Mouse (Mus musculus): ENCODE data around the gene a. TPM values are rescaled to one million over a fixed set of nuclear protein-coding genes. Genes with fewer than 3 reads are reported as not detected.
A peak's percentile ranks its signal among the peaks of the same experiment; 100 is the strongest.

a gene
- polyA plus RNA-seq, 1 experiment from 2014 or later: 17.7 TPM

GRCm38 (mm10) chr2:155044542-155044941 lies 253.3 kb downstream of the a start:
- H3K4me2 ChIP-seq (ENCODE audit: low read depth, severe bottlenecking): no peak overlapping the region
- H3K36me3 ChIP-seq (ENCODE audit: control insufficient read depth, insufficient read depth, low read length): no peaks in the 10 kb centered on the region
- WGBS: 70% methylated on average over 3 of the region's 3 CpGs
- no peak overlapping the region for H3K9ac ChIP-seq (ENCODE audit: low read length)
- no peak for ATAC-seq (ENCODE audit: insufficient number of reproducible peaks, low FRiP score, low TSS enrichment, low read depth)
- DNase-seq (ENCODE audit: low spot score): no peak
- no peak overlapping the region for H3K27ac ChIP-seq (replicated peaks; ENCODE audit: low read depth, low read length)
- no peak overlapping the region for H3K4me3 ChIP-seq (ENCODE audit: low read depth, low read length)
- no peaks in the 10 kb centered on the region for H3K27me3 ChIP-seq (ENCODE audit: control insufficient read depth, insufficient read depth, low read length)
- peaks cover 9% of the 10 kb centered on the region; the same call in 1 of the 2 replicates for H3K4me1 ChIP-seq (ENCODE audit: control insufficient read depth, insufficient read depth, low read length)
- H3K9me3 ChIP-seq (ENCODE audit: control insufficient read depth, low read length): no peaks in the 10 kb centered on the region

GRCm38 (mm10) chr2:155045075-155045474 lies 253.9 kb downstream of the a start:
- 81% methylated on average over 3 of the region's 3 CpGs for WGBS
- H3K9ac ChIP-seq (ENCODE audit: low read length): no peak overlapping the region
- no peak overlapping the region for H3K27ac ChIP-seq (replicated peaks; ENCODE audit: low read depth, low read length)
- no peaks in the 10 kb centered on the region for H3K27me3 ChIP-seq (ENCODE audit: control insufficient read depth, insufficient read depth, low read length)
- H3K4me3 ChIP-seq (ENCODE audit: low read depth, low read length): no peak overlapping the region
- no peaks in the 10 kb centered on the region for H3K9me3 ChIP-seq (ENCODE audit: control insufficient read depth, low read length)
- ATAC-seq (ENCODE audit: insufficient number of reproducible peaks, low FRiP score, low TSS enrichment, low read depth) (no peak), DNase-seq (ENCODE audit: low spot score) (no peak)
- peaks cover 12% of the 10 kb centered on the region for H3K4me1 ChIP-seq (ENCODE audit: control insufficient read depth, insufficient read depth, low read length)
- no peak overlapping the region for H3K4me2 ChIP-seq (ENCODE audit: low read depth, severe bottlenecking)
- H3K36me3 ChIP-seq (ENCODE audit: control insufficient read depth, insufficient read depth, low read length): no peaks in the 10 kb centered on the region

GRCm38 (mm10) chr2:155046803-155047202 lies 255.6 kb downstream of the a start:
- H3K4me1 ChIP-seq (ENCODE audit: control insufficient read depth, insufficient read depth, low read length): peaks cover 17% of the 10 kb centered on the region
- ATAC-seq (ENCODE audit: insufficient number of reproducible peaks, low FRiP score, low TSS enrichment, low read depth): no peak
- no peak for DNase-seq (ENCODE audit: low spot score)
- H3K27me3 ChIP-seq (ENCODE audit: control insufficient read depth, insufficient read depth, low read length): no peaks in the 10 kb centered on the region
- H3K36me3 ChIP-seq (ENCODE audit: control insufficient read depth, insufficient read depth, low read length): no peaks in the 10 kb centered on the region
- H3K27ac ChIP-seq (replicated peaks; ENCODE audit: low read depth, low read length): no peak overlapping the region
- 89% methylated on average over 2 of the region's 2 CpGs for WGBS
- no peak overlapping the region for H3K9ac ChIP-seq (ENCODE audit: low read length)
- no peaks in the 10 kb centered on the region for H3K9me3 ChIP-seq (ENCODE audit: control insufficient read depth, low read length)
- H3K4me3 ChIP-seq (ENCODE audit: low read depth, low read length): no peak overlapping the region
- H3K4me2 ChIP-seq (ENCODE audit: low read depth, severe bottlenecking): no peak overlapping the region

GRCm38 (mm10) chr2:155047452-155048178 lies 256.4 kb downstream of the a start:
- H3K4me1 ChIP-seq (ENCODE audit: control insufficient read depth, insufficient read depth, low read length): peaks cover 17% of the 10 kb centered on the region
- H3K4me2 ChIP-seq (ENCODE audit: low read depth, severe bottlenecking): peak overlapping the region; percentile 40
- H3K9ac ChIP-seq (ENCODE audit: low read length): peak overlapping the region; percentile 52
- 0 out of 2 replicates have a peak overlapping the region, but pooled peaks have one; percentile 7 for H3K4me3 ChIP-seq (ENCODE audit: low read depth, low read length)
- peak overlapping the region; percentile 74 for H3K27ac ChIP-seq (replicated peaks; ENCODE audit: low read depth, low read length)
- no peaks in the 10 kb centered on the region for H3K27me3 ChIP-seq (ENCODE audit: control insufficient read depth, insufficient read depth, low read length)
- DNase-seq (ENCODE audit: low spot score) (peak; percentile 65), ATAC-seq (ENCODE audit: insufficient number of reproducible peaks, low FRiP score, low TSS enrichment, low read depth) (no peak)
- H3K36me3 ChIP-seq (ENCODE audit: control insufficient read depth, insufficient read depth, low read length): no peaks in the 10 kb centered on the region
- H3K9me3 ChIP-seq (ENCODE audit: control insufficient read depth, low read length): no peaks in the 10 kb centered on the region
- 20% methylated on average over 7 of the region's 7 CpGs for whole genome bisulfite sequencing

- Histone ChIP-seq H3K36me3 (ENCODE audit: control insufficient read depth, insufficient read depth, low read length) (no peaks in the 10 kb centered on the region), H3K4me2 (ENCODE audit: low read depth, severe bottlenecking) (peak overlapping the region; percentile 75), H3K9ac (ENCODE audit: low read length) (peak overlapping the region; percentile 47; the same call in 1 of the 2 replicates), H3K4me1 (ENCODE audit: control insufficient read depth, insufficient read depth, low read length) (peaks cover 20% of the 10 kb centered on the region), H3K9me3 (ENCODE audit: control insufficient read depth, low read length) (no peaks in the 10 kb centered on the region), H3K27me3 (ENCODE audit: control insufficient read depth, insufficient read depth, low read length) (no peaks in the 10 kb centered on the region), H3K27ac (replicated peaks; ENCODE audit: low read depth, low read length) (0 out of 2 replicates have a peak overlapping the region, but pooled peaks have one; percentile 23), H3K4me3 (ENCODE audit: low read depth, low read length) (peak overlapping the region; percentile 44)
- 20% methylated on average over 5 of the region's 5 CpGs for WGBS
- DNase-seq (ENCODE audit: low spot score) (no peak), ATAC-seq (ENCODE audit: insufficient number of reproducible peaks, low FRiP score, low TSS enrichment, low read depth) (no peak)
Measured at GRCm38 (mm10) chr2:155050108-155050503, 258.9 kb downstream of the a start.

GRCm38 (mm10) chr2:155050504-155051236 lies 259.5 kb downstream of the a start:
- Histone ChIP-seq H3K9me3 (ENCODE audit: control insufficient read depth, low read length) (no peaks in the 10 kb centered on the region), H3K9ac (ENCODE audit: low read length) (peak overlapping the region; percentile 47), H3K4me2 (ENCODE audit: low read depth, severe bottlenecking) (peak overlapping the region; percentile 75), H3K27me3 (ENCODE audit: control insufficient read depth, insufficient read depth, low read length) (no peaks in the 10 kb centered on the region), H3K27ac (replicated peaks; ENCODE audit: low read depth, low read length) (0 out of 2 replicates have a peak overlapping the region, but pooled peaks have one; percentile 23), H3K4me1 (ENCODE audit: control insufficient read depth, insufficient read depth, low read length) (peaks cover 20% of the 10 kb centered on the region), H3K36me3 (ENCODE audit: control insufficient read depth, insufficient read depth, low read length) (no peaks in the 10 kb centered on the region), H3K4me3 (ENCODE audit: low read depth, low read length) (peak overlapping the region; percentile 44)
- ATAC-seq (ENCODE audit: insufficient number of reproducible peaks, low FRiP score, low TSS enrichment, low read depth) (peak; percentile 86), DNase-seq (ENCODE audit: low spot score) (peak; percentile 97)
- WGBS: 1% methylated on average over 45 of the region's 45 CpGs

GRCm38 (mm10) chr2:155051622-155052351 lies 260.6 kb downstream of the a start:
- no peaks in the 10 kb centered on the region for H3K9me3 ChIP-seq (ENCODE audit: control insufficient read depth, low read length)
- peak overlapping the region; percentile 53 for H3K4me2 ChIP-seq (ENCODE audit: low read depth, severe bottlenecking)
- H3K4me3 ChIP-seq (ENCODE audit: low read depth, low read length): peak overlapping the region; percentile 44; the same call in 1 of the 2 replicates
- H3K9ac ChIP-seq (ENCODE audit: low read length): peak overlapping the region; percentile 14; the same call in 1 of the 2 replicates
- no peaks in the 10 kb centered on the region for H3K36me3 ChIP-seq (ENCODE audit: control insufficient read depth, insufficient read depth, low read length)
- no peaks in the 10 kb centered on the region for H3K27me3 ChIP-seq (ENCODE audit: control insufficient read depth, insufficient read depth, low read length)
- DNase-seq (ENCODE audit: low spot score): no peak
- peaks cover 20% of the 10 kb centered on the region for H3K4me1 ChIP-seq (ENCODE audit: control insufficient read depth, insufficient read depth, low read length)
- no peak for ATAC-seq (ENCODE audit: insufficient number of reproducible peaks, low FRiP score, low TSS enrichment, low read depth)
- 31% methylated on average over 9 of the region's 9 CpGs for WGBS
- peak overlapping the region; percentile 45; the same call in 1 of the 2 replicates for H3K27ac ChIP-seq (replicated peaks; ENCODE audit: low read depth, low read length)

GRCm38 (mm10) chr2:155052681-155053080 lies 261.5 kb downstream of the a start:
- peaks cover 15% of the 10 kb centered on the region for H3K4me1 ChIP-seq (ENCODE audit: control insufficient read depth, insufficient read depth, low read length)
- no peak overlapping the region for H3K27ac ChIP-seq (replicated peaks; ENCODE audit: low read depth, low read length)
- H3K9me3 ChIP-seq (ENCODE audit: control insufficient read depth, low read length): no peaks in the 10 kb centered on the region
- DNase-seq (ENCODE audit: low spot score) (no peak), ATAC-seq (ENCODE audit: insufficient number of reproducible peaks, low FRiP score, low TSS enrichment, low read depth) (no peak)
- no peaks in the 10 kb centered on the region for H3K36me3 ChIP-seq (ENCODE audit: control insufficient read depth, insufficient read depth, low read length)
- no peaks in the 10 kb centered on the region for H3K27me3 ChIP-seq (ENCODE audit: control insufficient read depth, insufficient read depth, low read length)
- no peak overlapping the region for H3K9ac ChIP-seq (ENCODE audit: low read length)
- H3K4me3 ChIP-seq (ENCODE audit: low read depth, low read length): no peak overlapping the region
- WGBS: 47% methylated on average over 2 of the region's 2 CpGs
- H3K4me2 ChIP-seq (ENCODE audit: low read depth, severe bottlenecking): no peak overlapping the region
